Mouse (Mus musculus): ENCODE results near the gene Zfp809.
A peak's percentile ranks its signal among the peaks of the same experiment; 100 is the strongest.
"Not testable (repeated sequence)": the region's sequence is repeated elsewhere in the genome, so short reads cannot be mapped to it uniquely, and the experiment has no call there.

The Zfp809 gene

GRCm38 (mm10) chr9:22225581-22226388 is at the start of gene Zfp809:
TSS of gene Zfp809 (plus strand) at chr9:22225714.
- DNase-seq (ENCODE audit: extremely low read depth, low read depth, low spot score), result peak; percentile 88

- no peak for DNase-seq (ENCODE audit: extremely low read depth, low read depth, low spot score)
These were observed 37.4 kb upstream of the Zfp809 start, which contains the start of gene Zfp872 for GRCm38 (mm10) chr9:22188025-22188611. TSS of gene Zfp872 (plus strand) at chr9:22188090.

GRCm38 (mm10) chr9:22196412-22196811 is 29.1 kb upstream of the Zfp809 start:
- DNase-seq (ENCODE audit: extremely low read depth, low read depth, low spot score), result peak; percentile 97

- no peak for DNase-seq (ENCODE audit: extremely low read depth, low read depth, low spot score)
These were observed 11.7 kb upstream of the Zfp809 start for GRCm38 (mm10) chr9:22213785-22214194.

- DNase-seq (ENCODE audit: extremely low read depth, low read depth, low spot score), result no peak
These were observed 11.0 kb upstream of the Zfp809 start for GRCm38 (mm10) chr9:22214549-22214948.

DNA sequence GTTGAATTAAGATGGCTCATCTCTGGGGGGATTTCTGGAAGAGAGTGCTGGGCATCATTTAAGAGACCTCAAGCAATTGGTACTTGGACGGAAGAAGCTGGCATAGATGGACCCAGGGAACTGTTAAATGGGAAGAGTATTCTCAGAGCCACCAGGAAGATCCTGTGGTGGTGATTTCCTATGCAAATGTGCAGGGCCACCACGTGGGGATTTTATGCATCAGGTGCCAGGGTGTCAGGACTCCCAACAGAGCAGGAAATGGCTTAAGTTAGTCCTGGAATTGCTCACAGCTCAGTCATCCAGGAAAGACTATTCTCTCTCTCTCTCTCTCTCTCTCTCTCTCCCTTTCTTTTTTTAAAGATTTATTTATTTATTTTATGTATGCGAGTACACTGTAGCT is 8.8 kb upstream of the Zfp809 start:
- no peak for DNase-seq (ENCODE audit: extremely low read depth, low read depth, low spot score)

GRCm38 (mm10) chr9:22217858-22218493 is 7.5 kb upstream of the Zfp809 start:
- DNase-seq (ENCODE audit: extremely low read depth, low read depth, low spot score), result no peak

DNA sequence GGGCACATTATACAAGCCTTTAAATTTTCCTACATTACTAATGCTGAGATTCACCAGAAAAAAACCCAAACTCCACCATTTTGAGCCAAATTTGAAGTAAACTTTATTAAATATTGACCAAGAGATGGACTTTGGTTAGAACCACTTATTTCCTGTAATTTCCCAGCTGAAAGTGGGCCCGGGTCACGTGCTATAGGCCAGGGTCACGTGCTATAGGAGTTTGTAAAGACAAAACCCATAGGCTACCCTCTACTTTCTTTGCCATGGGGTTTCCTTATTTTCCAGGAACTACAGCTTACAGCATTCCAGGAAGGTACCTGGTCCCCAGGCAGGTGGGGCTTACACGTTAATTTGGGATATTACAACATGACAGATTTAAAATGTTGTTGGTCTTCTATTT is 1.4 kb upstream of the Zfp809 start:
- no peak for DNase-seq (ENCODE audit: extremely low read depth, low read depth, low spot score)

- DNase-seq (ENCODE audit: extremely low read depth, low read depth, low spot score), result no peak
These were observed 694 bp upstream of the Zfp809 start for GRCm38 (mm10) chr9:22224536-22225503.

- DNase-seq (ENCODE audit: extremely low read depth, low read depth, low spot score), result not testable (repeated sequence)
These were observed 817 bp downstream of the Zfp809 start for GRCm38 (mm10) chr9:22226389-22226673.

GRCm38 (mm10) chr9:22226846-22227245 is 1.3 kb downstream of the Zfp809 start:
- DNase-seq (ENCODE audit: extremely low read depth, low read depth, low spot score), result peak; percentile 79

DNA sequence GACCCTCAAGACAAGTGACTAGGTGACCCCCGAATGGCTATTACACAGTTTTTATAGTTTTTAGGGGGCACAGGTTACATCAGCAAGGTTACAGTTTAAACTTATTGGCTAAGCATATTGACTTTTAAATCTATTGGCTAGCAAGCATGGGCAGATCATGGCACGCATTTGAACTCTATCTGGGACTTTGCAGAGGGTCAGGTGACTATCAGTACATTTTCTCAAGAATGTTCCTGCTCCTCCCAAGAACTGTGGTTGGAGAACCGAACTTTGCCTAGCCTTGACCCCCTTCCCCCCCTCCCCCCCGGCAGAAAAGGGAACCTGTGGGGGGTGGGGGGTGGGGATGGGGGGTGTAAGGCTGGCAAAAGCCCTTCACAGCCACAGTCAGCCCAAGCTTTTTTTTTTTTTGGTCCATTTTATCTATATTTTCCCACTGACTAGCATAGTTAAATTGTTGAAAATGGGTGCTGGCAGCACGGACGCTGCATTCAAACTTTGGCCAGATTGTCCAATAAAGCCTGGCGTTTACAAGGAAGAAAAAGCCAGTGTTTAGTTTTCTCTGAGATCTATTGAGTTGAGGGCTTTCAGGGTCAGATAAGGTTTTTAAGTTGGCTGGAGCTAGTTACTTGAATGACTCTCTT is 4.0 kb downstream of the Zfp809 start:
- no peak for DNase-seq (ENCODE audit: extremely low read depth, low read depth, low spot score)

DNA sequence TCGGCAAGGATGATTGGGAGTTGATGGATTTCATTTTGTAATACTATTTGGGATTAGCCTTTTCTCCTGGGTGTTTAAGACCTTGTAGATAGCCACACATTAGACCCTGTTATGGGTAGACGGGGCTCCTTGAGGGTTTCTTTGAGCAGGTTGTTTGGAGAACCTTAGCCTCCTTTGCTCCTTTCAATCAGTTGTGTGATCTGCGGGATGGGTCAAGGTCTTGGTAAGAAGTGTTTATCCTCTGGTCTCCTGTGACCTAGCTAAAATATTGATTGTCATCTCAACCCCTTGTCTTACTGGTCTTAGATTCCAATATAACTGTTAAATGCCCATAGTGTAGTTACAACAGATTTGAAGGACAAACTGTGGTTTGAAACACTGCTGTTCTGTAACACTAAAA is 4.5 kb downstream of the Zfp809 start:
- no peak for DNase-seq (ENCODE audit: extremely low read depth, low read depth, low spot score)

DNA sequence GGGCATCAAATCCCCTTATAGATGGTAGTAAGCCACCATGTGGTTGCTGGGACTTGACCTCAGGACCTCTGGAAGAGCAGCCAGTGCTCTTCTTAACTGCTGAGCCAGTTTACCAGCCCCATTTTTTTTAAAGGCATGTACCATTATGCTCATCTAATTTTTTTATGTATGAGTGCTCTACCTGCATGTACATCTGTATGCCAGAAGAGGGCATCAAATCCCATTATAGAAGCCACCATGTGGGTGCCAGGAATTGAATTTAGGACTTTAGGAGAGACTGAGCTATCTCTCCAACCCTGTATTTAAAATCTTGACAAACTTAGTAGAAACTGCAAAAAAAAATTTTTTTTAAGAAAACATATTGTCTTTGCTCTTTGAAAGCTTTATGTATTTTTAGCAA is 5.0 kb downstream of the Zfp809 start:
- no peak for DNase-seq (ENCODE audit: extremely low read depth, low read depth, low spot score)

- no peak for DNase-seq (ENCODE audit: extremely low read depth, low read depth, low spot score)
These were observed 14.5 kb downstream of the Zfp809 start for GRCm38 (mm10) chr9:22240001-22240400.

GRCm38 (mm10) chr9:22244242-22244641 is 18.7 kb downstream of the Zfp809 start:
- DNase-seq (ENCODE audit: extremely low read depth, low read depth, low spot score), result no peak

- no peak for DNase-seq (ENCODE audit: extremely low read depth, low read depth, low spot score)
These were observed 31.1 kb downstream of the Zfp809 start for GRCm38 (mm10) chr9:22256579-22256978.

GRCm38 (mm10) chr9:22258784-22259183 is 33.3 kb downstream of the Zfp809 start:
- no peak for DNase-seq (ENCODE audit: extremely low read depth, low read depth, low spot score)

DNA sequence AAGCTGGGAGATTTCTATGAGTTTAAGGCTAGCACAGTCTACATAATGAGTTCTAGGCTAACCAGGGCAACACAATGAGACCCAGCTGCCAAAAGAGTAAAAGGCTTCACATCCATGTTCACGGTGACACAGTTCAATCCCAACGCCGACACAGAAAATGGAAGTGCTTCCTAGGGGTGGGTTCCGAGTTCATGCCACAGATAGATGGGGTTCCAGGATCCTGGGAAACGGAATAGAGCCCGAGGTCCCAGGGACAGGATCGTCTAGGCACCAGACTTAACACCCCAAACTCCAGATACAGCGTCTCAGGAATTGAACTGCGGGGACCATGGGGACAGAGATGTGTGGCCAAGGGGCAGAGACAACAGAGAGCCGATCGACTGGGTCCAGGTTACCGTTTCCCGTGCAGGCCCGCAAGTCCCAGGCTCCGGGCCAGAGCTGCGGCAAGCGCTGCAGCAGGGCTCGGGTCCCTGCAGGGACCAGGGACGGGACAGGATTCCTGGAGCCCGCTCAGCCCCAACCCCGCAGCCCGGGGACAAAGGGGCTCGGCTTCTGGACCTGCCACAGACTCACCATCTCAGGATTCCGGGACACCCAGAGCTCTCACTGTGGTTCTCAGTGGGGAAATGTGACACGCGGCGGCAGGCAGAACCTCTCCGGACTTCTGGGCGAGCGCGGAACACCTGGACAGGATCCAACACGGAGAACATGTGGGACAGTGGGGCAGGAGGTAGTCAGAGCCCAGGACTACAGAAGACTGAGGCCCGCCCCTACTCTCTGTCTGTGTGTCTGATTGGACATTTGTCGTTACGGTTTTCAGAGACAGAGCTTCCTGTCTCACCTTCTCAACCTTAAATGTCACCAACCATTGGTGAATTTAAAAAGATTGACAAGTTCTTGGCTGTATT is 33.9 kb downstream of the Zfp809 start, which contains the start of gene Zfp599:
TSS of gene Zfp599 (minus strand) at position 712 of the 908 bp plus-strand sequence.
- DNase-seq (ENCODE audit: extremely low read depth, low read depth, low spot score), result peak; percentile 55

GRCm38 (mm10) chr9:22260092-22260422 is 34.5 kb downstream of the Zfp809 start:
- no peak for DNase-seq (ENCODE audit: extremely low read depth, low read depth, low spot score)
